Mouse (Mus musculus): Measurements from ENCODE around the gene Msrb3.

Gene Msrb3

DNA sequence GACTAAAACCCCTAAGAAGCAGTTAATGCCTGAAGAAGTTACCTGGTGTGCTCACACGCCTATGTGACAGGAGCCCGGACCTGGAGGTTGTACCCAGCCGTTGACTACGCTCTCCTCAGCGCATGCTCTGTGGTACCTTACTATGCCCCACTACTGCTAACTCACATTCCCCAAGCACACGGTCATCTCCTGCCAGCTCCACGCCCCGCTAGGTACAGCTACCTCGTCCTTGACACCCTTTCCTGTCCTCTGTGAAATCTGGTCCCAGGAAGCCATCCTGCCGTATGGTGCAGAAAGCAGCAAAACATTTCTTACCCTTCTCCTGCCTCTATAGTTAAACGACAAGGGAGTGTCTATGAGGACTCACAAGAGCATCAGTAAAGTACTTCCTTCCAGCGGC lies 37.2 kb downstream of the Msrb3 start:
- DNase-seq (ENCODE audit: low read depth, low spot score): no peak

DNA sequence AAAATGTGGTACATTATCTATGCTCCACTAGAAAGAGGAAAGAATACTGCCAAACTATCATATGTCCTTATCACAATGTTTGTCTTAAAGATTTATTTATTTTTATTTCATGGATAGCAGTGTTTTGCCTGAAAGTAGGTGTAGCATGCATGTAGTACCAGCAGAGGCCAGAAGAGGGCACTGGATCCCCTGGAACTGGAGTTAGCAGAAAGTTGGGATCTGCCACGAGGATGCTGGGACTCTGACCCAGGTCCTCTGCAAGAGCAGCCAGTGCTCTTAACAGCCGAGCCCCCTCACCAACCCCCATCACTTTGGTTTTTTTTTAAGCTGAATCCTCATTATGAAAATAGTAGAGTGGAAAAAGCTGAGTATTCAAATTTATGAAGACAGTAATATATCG lies 37.7 kb downstream of the Msrb3 start:
- DNase-seq (ENCODE audit: low read depth, low spot score): no peak

DNA sequence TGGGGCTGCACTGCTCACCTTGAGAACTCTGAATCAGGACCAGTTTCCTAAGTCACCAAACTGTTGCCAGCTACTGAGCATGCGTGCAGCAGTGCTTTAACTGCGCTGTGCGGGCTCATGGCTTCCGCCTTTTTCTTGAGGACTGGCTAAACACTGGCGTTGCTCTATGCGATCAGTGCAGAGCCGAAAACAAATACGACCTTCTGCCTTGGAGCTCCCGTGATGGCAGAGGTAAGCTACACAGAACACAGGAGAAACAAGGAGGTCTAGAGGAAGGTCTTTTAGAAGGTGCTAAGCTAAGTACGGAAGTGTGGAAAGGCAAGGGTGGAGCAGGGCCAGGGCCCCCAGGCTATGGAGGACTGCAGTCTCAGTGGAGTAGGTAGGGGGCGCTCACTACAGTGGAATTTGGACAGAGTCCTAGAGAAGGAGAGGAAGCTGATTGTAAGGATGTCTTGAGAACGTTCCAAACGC lies 41.3 kb downstream of the Msrb3 start:
- DNase-seq (ENCODE audit: low read depth, low spot score): no peak

DNA sequence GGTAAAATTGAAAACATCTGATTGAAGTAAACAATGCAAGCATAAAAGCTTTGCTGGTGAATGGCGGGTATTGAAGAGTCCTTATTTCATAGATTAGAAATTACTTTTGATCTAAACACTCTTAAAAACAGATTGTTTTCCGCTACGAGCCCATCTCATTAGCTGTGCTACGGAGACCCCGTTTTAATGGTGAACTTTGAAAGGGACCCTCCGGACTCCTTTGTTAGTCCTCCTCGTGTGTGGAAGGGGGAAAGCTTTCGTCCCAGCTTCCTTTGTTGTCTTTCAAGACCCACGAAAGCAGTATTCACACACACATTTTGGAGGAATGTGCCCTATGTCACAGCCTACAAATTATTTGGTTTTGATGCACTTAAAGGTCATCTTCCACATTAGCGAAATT lies 44.6 kb downstream of the Msrb3 start:
- no peak for DNase-seq (ENCODE audit: low read depth, low spot score)

DNA sequence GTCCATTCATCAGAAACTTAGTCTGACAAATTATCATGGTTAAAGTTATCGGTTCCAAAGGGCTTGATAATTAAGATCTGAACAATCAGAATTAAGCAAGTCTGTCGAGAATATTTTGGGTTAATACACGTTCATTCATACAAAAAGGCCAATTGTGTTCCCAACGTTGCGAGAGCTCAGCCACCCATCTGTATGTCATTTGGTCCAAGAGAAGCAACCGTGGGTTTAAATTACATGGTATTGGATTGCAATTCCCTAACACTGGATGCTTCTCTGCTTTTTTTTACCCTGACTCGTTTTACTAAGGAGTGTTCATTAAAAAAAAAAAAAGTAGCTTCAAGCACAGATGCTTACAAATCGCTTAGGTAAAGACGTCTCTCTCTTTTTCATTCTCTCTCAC lies 45.1 kb downstream of the Msrb3 start:
- DNase-seq (ENCODE audit: low read depth, low spot score): no peak

DNA sequence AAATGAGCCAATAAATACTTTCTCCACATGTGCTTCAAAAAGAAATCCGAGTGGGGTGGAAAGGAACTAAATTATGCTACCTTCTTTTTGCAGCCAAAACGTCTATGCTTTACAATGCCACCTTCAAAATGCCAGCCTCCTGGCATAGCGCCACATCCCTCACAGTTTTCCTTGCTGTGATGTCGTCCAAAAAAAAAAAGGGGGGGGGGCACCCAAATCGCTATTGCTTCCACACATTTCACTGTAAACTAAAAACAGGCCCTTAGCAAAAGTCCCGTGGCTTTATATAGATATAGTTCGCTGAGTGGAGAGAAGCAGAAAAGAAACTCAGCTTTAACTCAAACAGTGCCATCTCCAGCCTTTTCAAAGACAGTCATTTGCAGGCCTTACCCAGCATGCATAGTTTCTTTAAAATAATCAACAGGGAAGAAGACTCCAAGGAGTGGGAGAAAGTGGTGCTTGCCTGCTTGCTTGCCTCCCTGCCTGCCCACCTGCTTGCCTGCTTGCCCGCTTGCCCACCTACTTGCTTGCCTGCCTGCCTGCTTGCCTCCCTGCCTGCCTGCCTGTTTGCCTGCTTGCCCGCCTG lies 47.6 kb downstream of the Msrb3 start:
- DNase-seq (ENCODE audit: low read depth, low spot score): no peak

DNA sequence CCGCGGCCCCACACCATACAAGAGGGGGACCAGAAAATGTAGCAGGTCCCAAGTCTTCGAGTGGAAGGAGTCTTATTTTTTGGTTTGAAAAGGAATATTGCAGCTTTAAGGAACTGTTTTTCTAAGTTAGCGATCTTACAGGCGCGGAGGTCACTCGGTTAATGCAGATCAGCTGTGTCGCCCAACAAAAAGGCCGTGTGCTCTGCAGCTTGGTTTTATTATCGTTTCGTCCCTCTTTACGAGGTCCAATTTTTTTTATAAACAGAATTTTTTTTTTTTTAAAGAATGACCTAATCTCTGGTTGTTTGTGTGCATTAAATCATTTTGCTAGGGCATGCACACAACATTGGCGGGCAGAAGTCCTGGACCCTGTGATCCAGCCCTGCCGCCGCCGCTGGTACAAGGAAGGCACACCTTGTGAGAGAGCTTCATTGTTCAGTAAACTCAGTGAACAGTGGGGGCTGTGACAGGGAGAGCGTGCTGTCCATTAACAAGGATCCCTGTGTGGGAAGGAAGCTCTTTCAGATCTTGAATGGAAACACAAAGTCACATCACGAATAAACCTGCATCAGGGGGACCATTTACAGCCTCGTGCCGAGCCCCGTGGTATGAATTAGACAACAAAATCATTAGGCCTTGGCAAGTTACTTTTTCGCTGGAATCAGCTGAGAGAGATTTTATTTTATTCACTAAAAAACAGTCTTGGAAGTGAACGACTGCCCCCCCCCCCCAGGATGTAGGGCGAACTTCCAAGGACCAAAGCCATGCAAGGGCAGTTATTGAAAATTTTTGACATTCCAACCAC lies 48.3 kb downstream of the Msrb3 start:
- DNase-seq (ENCODE audit: low read depth, low spot score): no peak

DNA sequence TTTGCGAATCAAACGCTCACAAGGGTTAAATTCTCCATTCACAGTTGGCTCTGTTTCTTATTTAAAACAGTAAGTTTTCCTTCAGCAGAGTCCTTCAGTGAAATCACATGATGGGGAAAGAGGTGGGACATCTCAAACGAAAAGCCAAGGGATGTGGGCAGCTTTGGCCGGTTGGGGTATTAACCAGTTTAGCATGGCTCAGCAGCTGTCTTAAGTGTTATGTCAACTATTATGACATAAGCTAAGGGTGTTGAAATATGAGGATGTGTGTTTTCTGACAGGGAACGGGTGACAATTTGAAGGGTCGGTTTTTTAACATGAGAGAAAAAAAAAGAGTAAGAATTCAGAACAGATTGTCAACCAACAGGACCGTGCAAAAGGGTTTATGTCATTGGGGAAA lies 50.2 kb downstream of the Msrb3 start:
- DNase-seq (ENCODE audit: low read depth, low spot score): no peak

DNA sequence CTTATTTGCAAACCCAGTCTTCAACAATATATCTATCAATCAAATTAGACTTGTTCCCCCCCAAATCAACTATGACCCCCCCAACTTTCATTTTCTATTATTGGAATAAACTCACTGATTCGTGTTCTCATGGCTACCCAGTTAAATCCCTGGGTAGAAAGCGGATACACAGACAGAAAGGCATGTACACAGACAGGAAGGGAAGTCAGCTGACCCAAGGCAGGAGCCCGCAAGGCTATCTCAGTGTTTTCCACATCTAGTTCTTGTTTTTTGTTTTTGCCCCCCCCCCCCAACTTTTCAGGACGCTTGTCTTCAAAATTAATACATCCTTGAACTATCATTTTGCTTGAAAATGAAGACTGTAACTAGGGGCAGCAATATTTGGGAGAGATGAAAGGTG lies 51.1 kb downstream of the Msrb3 start:
- no peak for DNase-seq (ENCODE audit: low read depth, low spot score)

DNA sequence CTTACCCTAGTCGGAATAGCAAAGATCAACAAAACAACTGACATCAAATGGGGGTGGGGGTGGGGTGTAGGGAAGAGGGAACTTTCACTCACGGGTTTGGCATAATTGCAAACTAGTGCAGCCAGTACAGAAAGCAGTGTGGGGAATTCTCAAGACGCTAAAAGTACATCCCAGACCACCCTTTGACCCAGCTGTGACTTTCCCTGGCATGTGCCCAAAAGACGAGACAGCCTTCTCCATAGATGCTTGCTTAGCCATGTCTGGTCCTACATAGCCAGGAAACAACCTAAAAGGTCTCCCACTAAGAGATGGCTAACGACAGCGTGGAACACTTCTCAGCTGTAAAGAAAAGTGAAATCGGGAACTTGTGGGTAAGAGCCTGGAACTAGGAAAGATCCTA lies 58.9 kb downstream of the Msrb3 start:
- no peak for DNase-seq (ENCODE audit: low read depth, low spot score)

DNA sequence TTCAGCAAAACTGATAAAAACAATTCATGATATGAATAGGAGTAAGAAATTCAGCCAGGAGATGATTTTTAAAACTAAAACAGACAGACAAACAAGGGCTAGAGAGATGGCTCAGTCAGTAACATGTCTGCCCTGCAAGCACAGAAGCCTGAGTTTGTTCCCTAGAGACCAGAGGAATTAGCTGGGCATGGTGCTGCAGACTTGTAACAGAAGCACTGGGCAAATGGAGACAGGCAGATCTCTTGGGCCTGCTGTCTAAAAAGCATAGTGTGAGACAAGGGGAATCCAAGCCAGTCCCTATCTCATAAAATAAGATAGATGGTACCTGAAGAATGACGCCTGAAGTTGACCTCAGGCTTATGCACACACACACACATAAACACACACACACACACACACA lies 64.4 kb downstream of the Msrb3 start:
- no peak for DNase-seq (ENCODE audit: low read depth, low spot score)

DNA sequence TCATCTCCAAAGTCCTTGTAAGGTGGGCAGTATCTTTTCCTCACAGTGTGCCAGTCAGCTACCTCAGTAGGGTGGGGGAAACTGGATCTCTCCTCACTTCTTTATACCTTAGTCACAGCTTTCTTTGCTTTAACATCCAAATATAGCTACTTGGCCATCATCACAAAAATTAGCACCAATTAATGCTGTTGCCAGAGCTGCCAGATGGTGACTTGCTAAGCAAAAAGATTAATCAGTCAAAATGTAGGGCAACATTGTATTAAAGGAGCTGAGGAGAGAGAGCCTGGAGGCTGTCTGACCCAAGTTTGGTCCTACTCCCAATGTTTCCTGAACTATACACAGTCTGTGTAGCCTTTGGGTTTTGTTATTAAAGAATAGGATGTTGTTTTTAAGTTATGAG lies 65.1 kb downstream of the Msrb3 start:
- no peak for DNase-seq (ENCODE audit: low read depth, low spot score)

DNA sequence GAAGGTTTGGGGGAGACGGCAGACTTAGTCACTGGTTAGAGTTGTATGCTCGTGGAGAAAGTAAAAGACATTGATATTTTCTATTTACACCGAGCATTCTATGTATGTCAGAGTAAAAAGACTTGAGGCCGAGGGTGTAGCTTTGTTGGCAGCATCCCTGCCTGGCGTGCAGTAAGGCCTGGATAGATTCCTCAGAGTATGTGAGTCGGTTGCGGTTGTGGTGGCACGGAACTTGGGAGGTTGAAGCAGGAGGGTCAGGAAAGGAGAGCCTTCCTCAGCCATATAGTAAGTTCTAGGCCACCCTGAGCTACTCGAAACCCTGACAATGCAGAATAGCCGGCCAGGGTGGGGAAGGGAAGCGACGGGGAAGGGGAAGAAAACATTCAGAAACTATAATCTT lies 71.1 kb downstream of the Msrb3 start:
- DNase-seq (ENCODE audit: low read depth, low spot score): no peak

DNA sequence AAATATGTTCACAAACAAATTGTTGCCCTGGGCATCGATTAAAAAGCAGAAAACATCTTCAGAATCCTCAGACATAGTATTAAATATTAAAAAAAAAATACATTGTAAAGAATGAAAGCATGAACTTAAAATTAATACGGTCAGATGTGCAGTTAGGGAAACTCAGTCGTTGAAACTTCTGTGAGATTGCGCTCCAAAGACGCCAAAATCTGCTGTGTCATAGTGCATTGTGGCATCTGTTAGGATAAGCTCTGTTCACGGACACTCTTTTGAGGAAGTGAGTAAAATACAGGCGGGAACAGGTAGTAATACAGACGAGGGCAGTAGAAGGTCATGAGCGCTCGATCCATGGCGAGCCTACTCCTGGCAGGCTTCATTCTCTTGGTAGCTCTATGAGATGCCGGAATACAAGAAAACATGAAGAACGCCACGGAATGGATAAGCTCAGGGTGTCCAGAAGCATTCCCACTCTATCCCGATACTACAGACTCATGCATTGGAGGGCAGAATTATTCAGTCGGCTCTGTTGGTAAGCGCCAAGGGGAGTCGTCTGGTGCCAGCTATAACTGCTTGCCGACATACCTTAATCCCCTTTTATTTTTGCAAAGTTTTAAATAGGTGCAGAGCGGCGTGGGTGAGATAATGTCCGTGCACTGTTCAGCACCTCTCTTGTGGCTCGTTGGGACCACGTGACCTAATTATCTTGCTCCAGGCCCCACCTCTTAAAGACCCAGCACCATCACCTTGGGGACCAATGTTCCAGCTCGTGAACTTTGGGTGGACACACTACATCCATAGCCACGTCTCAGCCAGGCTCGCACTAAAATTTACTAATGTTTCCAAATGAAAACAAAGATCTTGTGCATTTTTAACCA lies 71.9 kb downstream of the Msrb3 start:
- no peak for DNase-seq (ENCODE audit: low read depth, low spot score)

DNA sequence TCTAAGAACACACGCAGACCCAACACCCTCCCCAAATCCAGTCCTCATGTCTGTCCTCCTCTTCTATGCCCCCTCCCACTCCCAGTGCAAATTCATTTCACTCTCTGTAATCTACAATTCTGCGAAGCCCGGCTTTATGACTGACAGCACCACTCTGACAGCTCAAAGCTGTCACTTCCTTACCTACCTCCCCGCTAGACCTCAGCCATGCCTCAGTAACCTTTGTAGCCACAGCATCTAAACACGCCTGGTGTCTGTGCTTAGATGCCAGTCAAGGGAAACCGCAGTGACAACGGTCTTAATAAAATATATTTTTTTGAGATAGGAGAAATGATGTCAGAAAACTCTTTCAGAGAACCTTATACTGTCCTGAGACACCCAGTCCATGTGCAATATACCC lies 72.5 kb downstream of the Msrb3 start:
- DNase-seq (ENCODE audit: low read depth, low spot score): no peak

DNA sequence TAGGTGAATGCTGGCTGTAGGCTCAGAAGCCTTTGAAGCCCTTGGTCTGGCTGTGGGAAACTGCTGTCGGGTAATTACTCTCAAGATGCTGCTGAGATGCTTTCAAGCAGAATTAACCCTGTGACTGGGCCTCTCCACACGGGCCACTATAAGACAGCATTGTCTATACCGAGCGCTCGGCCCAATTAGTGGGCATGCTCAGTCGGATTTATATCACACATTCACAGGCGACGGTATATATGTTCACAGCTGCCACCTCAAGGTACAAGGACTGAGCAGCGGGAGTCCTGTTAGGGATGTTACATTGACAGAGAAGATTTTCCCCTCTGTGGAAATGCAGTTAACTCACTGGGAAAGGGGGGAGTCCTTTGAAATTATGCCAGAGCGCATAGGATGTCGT lies 73.3 kb downstream of the Msrb3 start:
- no peak for DNase-seq (ENCODE audit: low read depth, low spot score)

DNA sequence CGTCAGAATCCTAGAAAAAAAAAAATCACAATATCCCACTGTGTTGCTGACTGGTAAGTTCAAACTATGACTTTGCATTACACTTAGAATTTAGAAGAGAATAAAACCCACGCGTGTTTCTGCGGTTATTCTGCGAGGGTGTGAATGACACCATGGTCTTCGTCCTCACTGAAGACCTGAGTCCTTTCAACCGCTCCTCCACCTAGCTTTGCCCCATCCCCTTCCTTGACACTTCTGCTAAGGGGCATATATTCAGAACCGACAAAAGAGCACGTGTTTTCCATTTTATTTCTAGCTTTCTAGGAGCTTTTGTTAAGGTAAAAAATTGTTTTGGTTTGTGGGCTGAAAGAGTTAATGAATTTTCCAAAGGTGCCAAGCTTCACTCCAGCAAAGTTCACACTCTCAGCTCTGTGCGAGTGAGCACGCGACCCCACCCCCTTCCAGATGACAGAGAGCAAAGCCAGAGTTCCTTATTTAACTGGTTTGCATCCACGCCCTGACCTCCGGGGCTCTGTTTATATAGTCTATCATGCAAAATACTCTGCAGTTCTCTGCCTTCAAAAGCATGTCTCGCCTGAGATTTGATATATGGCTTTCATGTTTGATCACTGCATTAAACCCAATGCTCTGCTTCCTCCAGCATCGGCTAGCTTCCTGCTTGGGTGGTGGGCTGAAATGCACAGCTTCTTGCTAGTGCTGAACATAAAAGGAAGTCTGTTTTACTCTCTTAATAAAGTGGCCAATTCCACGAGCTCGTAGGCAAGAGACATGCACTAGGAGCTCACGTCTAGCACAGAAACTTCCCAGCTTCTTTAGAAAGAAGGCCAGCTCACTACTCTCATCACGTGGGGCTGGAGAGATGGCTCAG lies 77.2 kb downstream of the Msrb3 start:
- DNase-seq (ENCODE audit: low read depth, low spot score): no peak

DNA sequence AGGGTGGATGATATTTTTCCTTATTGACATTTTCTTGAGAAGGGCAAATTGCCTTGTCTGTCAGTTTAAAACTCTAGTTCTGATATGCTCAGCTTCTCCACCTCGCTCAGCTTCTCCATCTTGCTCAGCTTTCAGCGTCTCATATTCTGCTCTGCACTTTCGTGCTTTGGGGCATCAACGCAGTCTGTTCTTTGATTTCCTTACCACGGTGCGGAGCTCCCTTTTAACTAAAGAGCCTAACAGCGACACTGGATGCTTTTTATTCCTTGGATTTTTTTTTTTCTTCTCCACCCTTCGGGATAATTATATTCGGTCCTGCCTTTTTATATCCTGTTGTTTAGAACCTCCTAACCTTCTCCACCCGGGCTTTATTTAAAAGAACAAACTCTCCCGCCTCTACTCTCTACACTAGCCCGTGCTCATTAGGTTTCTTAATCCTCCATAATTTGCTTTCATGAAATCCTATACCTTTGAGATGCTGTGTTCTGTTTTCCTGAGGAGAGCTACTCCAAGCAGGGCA lies 78.1 kb downstream of the Msrb3 start:
- DNase-seq (ENCODE audit: low read depth, low spot score): no peak

DNA sequence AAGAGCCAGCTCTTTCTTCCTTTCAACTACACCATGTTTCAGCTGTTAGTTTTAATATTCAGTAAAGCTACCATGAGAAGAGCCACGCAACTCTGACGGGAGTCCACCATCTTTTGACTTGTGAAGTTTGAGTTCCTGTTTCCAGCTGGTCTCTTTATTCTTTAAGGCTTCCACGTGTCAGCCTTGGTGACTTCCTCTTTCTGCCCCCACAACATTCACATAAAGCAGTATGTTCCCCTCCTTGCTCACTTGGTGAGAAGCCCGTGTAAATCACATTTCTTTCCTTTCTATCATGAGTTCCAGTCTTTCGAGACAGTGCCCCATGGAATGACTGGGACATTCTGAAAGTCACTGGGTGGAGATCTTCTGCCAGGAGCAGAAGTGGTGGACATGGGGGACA lies 83.6 kb downstream of the Msrb3 start:
- DNase-seq (ENCODE audit: low read depth, low spot score): no peak

DNA sequence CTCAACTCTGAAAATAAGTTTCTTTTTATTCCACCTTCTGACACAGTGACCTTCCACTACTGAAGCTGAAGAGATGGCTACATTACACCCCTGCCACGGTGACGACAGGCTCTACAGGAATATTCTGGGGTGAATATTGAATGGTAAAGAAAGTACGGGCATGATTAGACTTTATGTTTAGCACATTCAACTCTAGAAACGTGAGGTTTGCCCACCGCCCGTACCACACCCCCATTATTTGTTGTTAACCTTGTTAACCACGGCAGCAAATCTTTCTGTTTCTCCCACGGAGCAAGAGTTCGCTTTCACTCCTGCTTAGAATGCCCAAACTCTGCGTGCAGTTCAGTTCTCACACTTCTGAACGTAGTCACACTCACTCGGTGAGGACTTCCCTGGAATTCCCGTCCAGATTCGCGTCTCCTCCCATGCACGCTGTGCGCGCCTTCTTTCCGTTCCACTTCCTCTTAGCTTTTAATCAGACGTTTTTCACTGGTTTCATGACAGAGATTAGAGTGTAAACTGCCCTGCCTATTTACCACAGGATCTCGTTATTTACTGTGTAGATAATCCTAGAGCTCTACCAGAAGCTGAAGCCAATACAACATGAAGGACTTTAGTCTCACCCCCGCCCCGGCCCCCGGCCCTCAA lies 87.0 kb downstream of the Msrb3 start:
- DNase-seq (ENCODE audit: low read depth, low spot score): no peak

Data from skeletal muscle tissue, adult 2 months (tissue).